Mouse (Mus musculus) olfactory bulb, adult 2 months (tissue): ENCODE data around the gene Gm20929. TPM values are rescaled to one million over a fixed set of nuclear protein-coding genes. Genes with fewer than 3 reads are reported as not detected.
"Not testable (repeated sequence)": the region's sequence is repeated elsewhere in the genome, so short reads cannot be mapped to it uniquely, and the experiment has no call there.

ENCODE experiments used
- H3K27ac ChIP-seq: fragments of 200-500 bp; 2 replicates; pipeline ENCODE4 v1.5.1; 2012; ENCODE audit warnings: low read depth, low read length; ENCODE audit not compliant: insufficient read depth
- H3K4me1 ChIP-seq: fragments of 200-500 bp; 2 replicates; pipeline ENCODE4 v1.6.1; 2012; ENCODE audit warnings: low read length; ENCODE audit not compliant: control insufficient read depth, insufficient read depth
- H3K4me3 ChIP-seq: fragments of 200-500 bp; 2 replicates; pipeline ENCODE4 v1.5.1; 2012; ENCODE audit warnings: mild to moderate bottlenecking, low read depth, low read length, moderate library complexity; ENCODE audit not compliant: insufficient read depth
- WGBS: fragments of 180-500 bp; shearing (Covaris S2); methylation state at CpG from one replicate; pipeline ENCODE4 v1.1.7; 2018; 5-methylcytosine and 5-hydroxymethylcytosine counted together
- polyA plus RNA-seq: library from polyadenylated mRNA; stranded (reverse); fragments of >200 nt; gene quantifications from 2 replicates; pipeline ENCODE4 v1.2.4, GENCODE M21; 2012; ENCODE audit warnings: low replicate concordance; ENCODE audit not compliant: missing spikeins, insufficient read depth, insufficient read length

Gene Gm20929
- polyA plus RNA-seq, result not detected in 2 replicates

- WGBS, result no CpG with 5 or more reads among the region's 6 CpGs
- not testable (repeated sequence) for H3K27ac ChIP-seq, H3K4me1 ChIP-seq
Observed at GRCm38 (mm10) chrY:53843649-53844048, at the start of gene Gm20929. TSS of gene Gm20929 (plus strand) at chrY:53843949.

More at GRCm38 (mm10) chrY:53843649-53844048, at the start of gene Gm20929:
- not testable (repeated sequence) for H3K4me3 ChIP-seq
